Mouse (Mus musculus) bone marrow, adult 2 months (tissue): ENCODE results near the gene Dip2a. TPM values are rescaled to one million over a fixed set of nuclear protein-coding genes. Genes with fewer than 3 reads are reported as not detected.

Experiments used
- H3K27ac ChIP-seq: fragments of 200-500 bp; 2 replicates; pipeline ENCODE4 v1.5.1; 2012; ENCODE audit warnings: low read depth, mild to moderate bottlenecking, control low read depth, inconsistent platforms, low read length; ENCODE audit not compliant: control insufficient read depth, poor library complexity, insufficient read depth
- H3K4me1 ChIP-seq: fragments of 200-500 bp; 2 replicates; pipeline ENCODE4 v1.6.1; 2011; ENCODE audit warnings: low read length; ENCODE audit not compliant: control insufficient read depth, insufficient read depth
- H3K4me3 ChIP-seq: fragments of 200-500 bp; replicated peaks from 2 replicates; pipeline ENCODE3; 2011; ENCODE audit warnings: mild to moderate bottlenecking, low read depth, low read length, control low read depth; ENCODE audit not compliant: control insufficient read depth
- CTCF ChIP-seq: fragments of 200-500 bp; IDR thresholded peaks from 2 replicates; pipeline ENCODE4 v1.5.1; 2011; ENCODE audit warnings: low read length, control low read depth; ENCODE audit not compliant: control insufficient read depth, insufficient read depth
- POLR2A ChIP-seq: fragments of 200-500 bp; IDR thresholded peaks from 2 replicates; pipeline ENCODE4 v1.6.1; 2011; ENCODE audit warnings: low read depth, mild to moderate bottlenecking, control low read depth, low read length, borderline replicate concordance; ENCODE audit not compliant: control insufficient read depth
- WGBS: fragments of 180-500 bp; shearing (Covaris S2); methylation state at CpG from one replicate; pipeline ENCODE4 v1.1.7; 2018; 5-methylcytosine and 5-hydroxymethylcytosine counted together
- polyA plus RNA-seq: library from polyadenylated mRNA; stranded (reverse); fragments of >200 nt; gene quantifications from 2 replicates; pipeline ENCODE4 v1.2.4, GENCODE M21; 2011; ENCODE audit warnings: low replicate concordance; ENCODE audit not compliant: missing spikeins, insufficient read depth, insufficient read length

Dip2a gene
- polyA plus RNA-seq, 1 experiment: 2.0 TPM

- no peak overlapping the region for H3K27ac ChIP-seq
- no peaks in the 10 kb centered on the region; the same call in 1 of the 2 replicates for H3K4me1 ChIP-seq
- WGBS: 82% methylated on average over 9 of the region's 9 CpGs
- TF ChIP-seq CTCF (no peak), POLR2A (no peak)
- H3K4me3 ChIP-seq: no peak overlapping the region
These were observed 126.9 kb downstream of the Dip2a start for GRCm38 (mm10) chr10:76218240-76218639.

- Histone ChIP-seq H3K4me1 (no peaks in the 10 kb centered on the region; the same call in 1 of the 2 replicates), H3K4me3 (no peak overlapping the region), H3K27ac (no peak overlapping the region)
- TF ChIP-seq POLR2A: no peak
- TF ChIP-seq CTCF: no peak
- 90% methylated on average over 17 of the region's 17 CpGs for WGBS
These were observed 128.0 kb downstream of the Dip2a start for GRCm38 (mm10) chr10:76217056-76217455.

DNA sequence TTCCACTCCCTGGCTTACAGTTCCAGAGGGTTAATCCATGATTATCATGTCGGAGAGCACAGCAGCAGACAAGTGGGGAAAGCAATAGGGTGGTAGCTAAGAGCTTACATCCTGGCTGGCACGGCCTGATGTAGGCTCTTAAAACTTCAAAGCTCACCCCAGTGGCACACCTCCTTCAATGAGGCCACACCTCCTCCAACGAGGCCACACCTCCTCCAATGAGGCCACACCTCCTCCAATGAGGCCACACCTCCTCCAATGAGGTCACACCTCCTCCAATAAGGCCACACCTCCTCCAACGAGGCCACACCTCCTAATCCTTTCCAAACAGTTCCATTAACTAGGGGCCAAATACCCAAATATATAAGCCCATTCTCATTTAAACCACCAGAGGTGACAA is 130.9 kb downstream of the Dip2a start:
- TF ChIP-seq POLR2A (no peak), CTCF (no peak)
- H3K4me3 ChIP-seq: no peak overlapping the region
- 71% methylated on average over 4 of the region's 4 CpGs for WGBS
- no peaks in the 10 kb centered on the region; the same call in 1 of the 2 replicates for H3K4me1 ChIP-seq
- no peak overlapping the region for H3K27ac ChIP-seq

DNA sequence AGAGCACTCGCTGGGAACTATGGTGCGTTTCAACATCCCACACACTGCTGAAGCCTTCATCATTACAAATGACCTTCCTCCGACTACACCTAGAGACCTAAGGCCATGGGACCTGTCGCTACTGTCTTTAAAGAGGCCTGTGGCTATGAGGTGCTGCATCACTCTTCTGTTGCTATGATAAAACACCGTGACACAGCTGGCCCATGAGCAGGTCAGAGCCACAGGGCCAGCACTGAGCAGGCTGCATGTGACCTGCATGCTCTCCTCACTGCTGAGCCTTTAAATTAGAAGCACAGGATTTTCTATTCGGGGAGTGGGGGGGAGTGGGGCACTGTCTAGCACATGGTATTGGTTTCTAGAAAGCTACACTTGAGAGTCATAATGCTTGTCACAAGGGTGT is 133.0 kb downstream of the Dip2a start:
- Histone ChIP-seq H3K27ac (no peak overlapping the region), H3K4me3 (no peak overlapping the region), H3K4me1 (no peaks in the 10 kb centered on the region; the same call in 1 of the 2 replicates)
- 87% methylated on average over 6 of the region's 6 CpGs for WGBS
- TF ChIP-seq CTCF (no peak), POLR2A (no peak)

DNA sequence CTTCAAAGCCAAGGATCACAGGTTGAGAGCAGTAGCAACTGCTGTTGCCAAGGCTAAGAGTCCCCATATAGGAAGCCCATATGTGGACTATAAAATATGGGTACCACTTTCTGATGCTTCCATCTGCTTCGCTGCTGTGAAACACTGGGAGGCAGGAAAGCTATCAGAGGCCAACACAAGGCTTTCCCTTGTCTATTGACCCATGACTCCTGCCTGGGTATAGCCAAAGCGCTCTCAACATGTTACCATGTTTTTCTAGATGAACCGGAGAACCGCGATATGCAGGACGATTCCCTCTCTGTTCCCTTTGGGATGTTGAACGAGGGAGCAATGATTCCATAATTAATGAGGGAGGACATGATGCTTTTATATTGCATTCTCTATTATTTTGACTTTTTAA is 134.3 kb downstream of the Dip2a start:
- TF ChIP-seq CTCF (no peak), POLR2A (no peak)
- no peak overlapping the region for H3K27ac ChIP-seq
- H3K4me3 ChIP-seq: no peak overlapping the region
- no peaks in the 10 kb centered on the region; the same call in 1 of the 2 replicates for H3K4me1 ChIP-seq
- whole genome bisulfite sequencing: 89% methylated on average over 7 of the region's 7 CpGs

Other genes with a start within 250 kb of the Dip2a start
- not detected in 2 replicates for gene Slc5a4b, start 234.3 kb downstream of the Dip2a start, polyA plus RNA-seq
- not detected in 2 replicates for gene Slc5a4a, start 197.8 kb downstream of the Dip2a start, polyA plus RNA-seq
- 2.5 and 4.7 TPM in 2 replicates for gene Prmt2, start 107.4 kb downstream of the Dip2a start, polyA plus RNA-seq
- 2.6 and 3.4 TPM in 2 replicates for gene S100b, start 91.4 kb downstream of the Dip2a start, polyA plus RNA-seq
- 35.4 TPM in 1 of 2 replicates, not detected in the other for gene AC141477.1, start 95.2 kb upstream of the Dip2a start, polyA plus RNA-seq
- gene Pcnt, start 97.5 kb upstream of the Dip2a start, polyA plus RNA-seq: 19.9 and 24.8 TPM in 2 replicates
- gene 2610028H24Rik, start 103.8 kb upstream of the Dip2a start, polyA plus RNA-seq: not detected in 2 replicates
- gene Mcm3ap, start 123.6 kb upstream of the Dip2a start, polyA plus RNA-seq: 17.1 and 34.0 TPM in 2 replicates
- gene Ybey, start 123.8 kb upstream of the Dip2a start, polyA plus RNA-seq: 1.5 and 4.2 TPM in 2 replicates
- 1.4 and 4.6 TPM in 2 replicates for gene Lss, start 186.3 kb upstream of the Dip2a start, polyA plus RNA-seq
- not detected in 2 replicates for gene Spatc1l, start 217.0 kb upstream of the Dip2a start, polyA plus RNA-seq
- gene Ftcd, start 230.4 kb upstream of the Dip2a start, polyA plus RNA-seq: 1.1 and 1.4 TPM in 2 replicates